Mouse (Mus musculus): ENCODE results near the gene Larp1. TPM values are rescaled to one million over a fixed set of nuclear protein-coding genes. Genes with fewer than 3 reads are reported as not detected.

Gene Larp1
- polyA plus RNA-seq, 1 experiment = 54.4 TPM

GRCm38 (mm10) chr11:57970541-57970940 is 38.3 kb upstream of the Larp1 start:
- DNase-seq = no peak
- WGBS = 31% methylated on average over 5 of the region's 5 CpGs
- H3K4me3 ChIP-seq (ENCODE audit: control insufficient read depth, insufficient read depth, low read length) = no peak overlapping the region
- TF ChIP-seq POLR2A (IDR thresholded peaks at IDR 0.05; ENCODE audit: control insufficient read depth, extremely low read depth, insufficient read depth, low read length, poor library complexity) (no peak), CTCF (IDR thresholded peaks at IDR 0.05; ENCODE audit: borderline replicate concordance, control insufficient read depth, extremely low read depth, insufficient read depth, low read length, poor library complexity) (no peak)
- no peaks in the 10 kb centered on the region for H3K27me3 ChIP-seq (ENCODE audit: control insufficient read depth, insufficient read depth, low read length)
- H3K4me1 ChIP-seq (replicated peaks; ENCODE audit: control insufficient read depth, insufficient read depth, low read length) = peaks cover 10% of the 10 kb centered on the region
- no peaks in the 10 kb centered on the region for H3K36me3 ChIP-seq (ENCODE audit: control insufficient read depth, insufficient read depth, low read length)
- no peak overlapping the region for H3K27ac ChIP-seq (ENCODE audit: control insufficient read depth, insufficient read depth, low read length)

DNA sequence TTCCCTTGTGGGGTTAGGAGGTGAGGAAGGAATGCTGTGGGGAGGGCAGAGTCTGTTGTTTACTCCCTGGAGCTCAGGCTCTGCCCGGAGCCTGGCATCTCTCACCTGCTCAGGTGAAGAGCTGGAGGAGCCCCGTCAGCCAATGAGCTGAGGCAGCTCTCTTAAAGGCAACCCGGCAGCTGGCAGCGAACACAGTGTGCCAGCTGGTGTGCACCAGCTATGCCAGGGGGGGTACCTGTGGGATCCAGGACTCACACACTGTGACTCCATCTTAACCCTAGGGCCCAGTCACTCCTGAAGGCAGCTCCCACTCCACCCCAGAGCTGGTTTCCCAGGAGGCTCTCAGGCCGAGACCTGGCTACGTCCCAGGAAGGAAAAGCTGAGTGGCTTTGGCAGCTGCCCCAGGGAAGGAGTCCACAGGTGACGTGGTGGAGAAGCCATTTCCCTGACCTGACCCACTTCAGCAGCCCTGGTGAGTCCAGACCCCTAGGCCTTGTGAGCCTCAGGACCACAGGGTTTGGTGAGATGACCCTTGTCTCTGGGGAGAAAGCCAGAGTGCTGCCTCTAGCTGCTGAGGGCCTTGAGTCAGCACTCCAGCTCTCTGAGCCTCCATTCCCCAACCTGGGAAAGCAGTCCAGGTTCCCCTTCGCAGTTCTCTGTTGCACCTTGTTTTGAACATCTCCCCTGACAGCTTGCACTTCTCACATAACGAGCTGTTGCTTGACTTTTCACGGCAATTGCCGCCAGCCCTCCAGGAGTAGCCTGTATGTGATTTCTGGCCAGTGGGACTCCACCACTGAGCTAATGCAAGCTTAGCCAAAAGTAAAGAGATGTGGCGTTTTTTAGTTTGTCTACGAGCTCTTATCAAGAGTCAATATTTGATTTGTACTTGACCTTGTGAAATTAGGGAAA is 35.6 kb upstream of the Larp1 start:
- Histone ChIP-seq H3K27me3 (ENCODE audit: control insufficient read depth, insufficient read depth, low read length) (no peaks in the 10 kb centered on the region), H3K4me3 (ENCODE audit: control insufficient read depth, insufficient read depth, low read length) (no peak overlapping the region), H3K4me1 (replicated peaks; ENCODE audit: control insufficient read depth, insufficient read depth, low read length) (peaks cover 10% of the 10 kb centered on the region), H3K36me3 (ENCODE audit: control insufficient read depth, insufficient read depth, low read length) (no peaks in the 10 kb centered on the region), H3K27ac (ENCODE audit: control insufficient read depth, insufficient read depth, low read length) (no peak overlapping the region)
- no peak for DNase-seq
- TF ChIP-seq CTCF (IDR thresholded peaks at IDR 0.05; ENCODE audit: borderline replicate concordance, control insufficient read depth, extremely low read depth, insufficient read depth, low read length, poor library complexity) (no peak), POLR2A (IDR thresholded peaks at IDR 0.05; ENCODE audit: control insufficient read depth, extremely low read depth, insufficient read depth, low read length, poor library complexity) (no peak)
- WGBS = 89% methylated on average over 13 of the region's 13 CpGs

GRCm38 (mm10) chr11:57973913-57974234 is 35.0 kb upstream of the Larp1 start:
- no peak for DNase-seq
- no peak for TF ChIP-seq POLR2A (IDR thresholded peaks at IDR 0.05; ENCODE audit: control insufficient read depth, extremely low read depth, insufficient read depth, low read length, poor library complexity)
- no peak for TF ChIP-seq CTCF (IDR thresholded peaks at IDR 0.05; ENCODE audit: borderline replicate concordance, control insufficient read depth, extremely low read depth, insufficient read depth, low read length, poor library complexity)
- Histone ChIP-seq H3K27ac (ENCODE audit: control insufficient read depth, insufficient read depth, low read length) (no peak overlapping the region), H3K4me1 (replicated peaks; ENCODE audit: control insufficient read depth, insufficient read depth, low read length) (peaks cover 10% of the 10 kb centered on the region), H3K4me3 (ENCODE audit: control insufficient read depth, insufficient read depth, low read length) (no peak overlapping the region), H3K27me3 (ENCODE audit: control insufficient read depth, insufficient read depth, low read length) (no peaks in the 10 kb centered on the region), H3K36me3 (ENCODE audit: control insufficient read depth, insufficient read depth, low read length) (no peaks in the 10 kb centered on the region)
- 85% methylated on average over 9 of the region's 9 CpGs for WGBS

DNA sequence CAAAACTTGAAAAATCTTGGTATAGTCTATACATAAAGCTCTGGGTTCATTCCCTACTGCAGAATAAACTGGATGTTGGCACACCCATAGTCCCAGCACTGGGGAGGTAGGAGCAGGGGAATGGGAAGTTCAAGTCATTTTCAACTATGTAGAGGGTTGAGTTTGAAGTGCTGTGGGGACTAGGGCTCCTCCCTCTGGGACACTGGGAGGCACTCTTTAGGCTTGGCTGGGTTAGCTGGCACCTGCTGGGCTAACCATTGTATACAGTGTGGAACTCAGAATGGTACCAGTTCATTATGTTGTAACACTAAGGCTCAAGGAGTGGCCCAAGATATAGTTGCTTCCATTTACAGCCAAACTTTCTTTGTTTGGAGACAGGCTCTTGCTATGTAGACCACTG is 33.0 kb upstream of the Larp1 start:
- peaks cover 2% of the 10 kb centered on the region; the same call in 1 of the 2 replicates for H3K4me1 ChIP-seq (replicated peaks; ENCODE audit: control insufficient read depth, insufficient read depth, low read length)

DNA sequence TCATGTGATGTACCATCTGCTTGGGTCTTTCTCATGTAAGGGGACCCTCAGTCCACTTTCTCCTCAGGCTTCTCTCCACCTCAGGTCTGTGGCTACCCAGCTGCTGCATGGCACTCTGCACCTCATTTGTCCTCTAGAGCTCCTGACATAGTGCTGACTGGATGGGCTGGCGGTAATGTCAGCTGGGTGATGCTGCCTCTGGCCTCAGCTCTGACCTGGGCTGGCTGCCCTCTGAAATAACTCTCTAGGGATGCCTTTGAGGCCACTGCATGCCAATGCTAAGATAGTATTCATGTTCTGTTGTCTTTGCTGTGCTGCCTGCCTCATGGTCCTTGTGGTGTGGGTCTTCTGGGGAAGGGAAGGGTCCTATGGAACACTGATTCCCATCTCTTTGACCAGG is 31.2 kb upstream of the Larp1 start:
- DNase-seq = no peak
- H3K4me1 ChIP-seq (replicated peaks; ENCODE audit: control insufficient read depth, insufficient read depth, low read length) = no peaks in the 10 kb centered on the region
- WGBS = 97% methylated on average over 1 of the region's 1 CpGs
- no peak overlapping the region for H3K4me3 ChIP-seq (ENCODE audit: control insufficient read depth, insufficient read depth, low read length)
- no peak overlapping the region for H3K27ac ChIP-seq (ENCODE audit: control insufficient read depth, insufficient read depth, low read length)
- no peaks in the 10 kb centered on the region for H3K36me3 ChIP-seq (ENCODE audit: control insufficient read depth, insufficient read depth, low read length)
- H3K27me3 ChIP-seq (ENCODE audit: control insufficient read depth, insufficient read depth, low read length) = no peaks in the 10 kb centered on the region
- TF ChIP-seq POLR2A (IDR thresholded peaks at IDR 0.05; ENCODE audit: control insufficient read depth, extremely low read depth, insufficient read depth, low read length, poor library complexity) (no peak), CTCF (IDR thresholded peaks at IDR 0.05; ENCODE audit: borderline replicate concordance, control insufficient read depth, extremely low read depth, insufficient read depth, low read length, poor library complexity) (no peak)

More for the DNA sequence above, 33.0 kb upstream of the Larp1 start:
- Histone ChIP-seq H3K4me3 (ENCODE audit: control insufficient read depth, insufficient read depth, low read length) (no peak overlapping the region), H3K36me3 (ENCODE audit: control insufficient read depth, insufficient read depth, low read length) (no peaks in the 10 kb centered on the region), H3K27me3 (ENCODE audit: control insufficient read depth, insufficient read depth, low read length) (no peaks in the 10 kb centered on the region), H3K27ac (ENCODE audit: control insufficient read depth, insufficient read depth, low read length) (no peak overlapping the region)
- no peak for DNase-seq
- TF ChIP-seq CTCF (IDR thresholded peaks at IDR 0.05; ENCODE audit: borderline replicate concordance, control insufficient read depth, extremely low read depth, insufficient read depth, low read length, poor library complexity) = no peak
- no peak for TF ChIP-seq POLR2A (IDR thresholded peaks at IDR 0.05; ENCODE audit: control insufficient read depth, extremely low read depth, insufficient read depth, low read length, poor library complexity)

DNA sequence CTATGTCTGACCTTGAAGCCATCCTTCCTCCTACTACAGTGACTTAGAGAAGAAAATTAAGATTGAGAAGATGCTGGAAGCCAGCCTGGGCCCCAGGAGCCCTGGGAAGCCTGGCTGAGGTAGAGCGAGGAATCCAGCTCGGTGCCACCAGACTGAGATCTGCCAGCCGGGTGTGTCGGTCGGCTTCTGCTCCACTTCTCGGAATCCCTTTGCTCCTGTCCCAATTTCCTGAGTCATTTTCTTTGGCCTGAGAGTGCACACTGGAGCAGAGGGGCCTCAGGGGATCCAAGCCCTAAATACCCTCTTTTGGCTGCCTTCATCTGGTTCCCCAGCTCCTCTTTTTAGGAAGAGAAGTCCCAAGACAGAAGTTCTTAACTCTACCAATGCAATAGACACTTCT is 29.2 kb upstream of the Larp1 start:
- no peak overlapping the region for H3K4me3 ChIP-seq (ENCODE audit: control insufficient read depth, insufficient read depth, low read length)
- H3K27ac ChIP-seq (ENCODE audit: control insufficient read depth, insufficient read depth, low read length) = no peak overlapping the region
- no peaks in the 10 kb centered on the region for H3K36me3 ChIP-seq (ENCODE audit: control insufficient read depth, insufficient read depth, low read length)
- DNase-seq = no peak
- H3K4me1 ChIP-seq (replicated peaks; ENCODE audit: control insufficient read depth, insufficient read depth, low read length) = no peaks in the 10 kb centered on the region
- no peaks in the 10 kb centered on the region for H3K27me3 ChIP-seq (ENCODE audit: control insufficient read depth, insufficient read depth, low read length)
- TF ChIP-seq POLR2A (IDR thresholded peaks at IDR 0.05; ENCODE audit: control insufficient read depth, extremely low read depth, insufficient read depth, low read length, poor library complexity) (no peak), CTCF (IDR thresholded peaks at IDR 0.05; ENCODE audit: borderline replicate concordance, control insufficient read depth, extremely low read depth, insufficient read depth, low read length, poor library complexity) (no peak)
- 89% methylated on average over 6 of the region's 6 CpGs for WGBS

Measured in thymus, adult 2 months (tissue).